Mouse (Mus musculus) limb, embryonic 14.5 days (tissue): ENCODE data around the gene Bcl2l12. TPM values are rescaled to one million over a fixed set of nuclear protein-coding genes. Genes with fewer than 3 reads are reported as not detected.
A peak's percentile ranks its signal among the peaks of the same experiment; 100 is the strongest.

ENCODE experiments used
- ATAC-seq: fragments of 200-750 bp; cut with Nextera tagmentation; 2 replicates; pipeline ENCODE4 v1.8.0; 2017; ENCODE audit warnings: low read depth, moderate number of reproducible peaks, moderate TSS enrichment; ENCODE audit not compliant: low FRiP score
- DNase-seq: peaks from one replicate; pipeline ENCODE4 v3.0.0-alpha.2; 2015; ENCODE audit warnings: low spot score
- H3K27ac ChIP-seq: fragments of 300-500 bp; sonication (generic); replicated peaks from 2 replicates; pipeline ENCODE4 v1.5.1; 2014; ENCODE audit warnings: low read depth, mild to moderate bottlenecking, low read length, moderate library complexity, mixed read lengths
- H3K27me3 ChIP-seq: fragments of 300-500 bp; sonication (generic); 2 replicates; pipeline ENCODE4 v1.6.1; 2014; ENCODE audit warnings: low read length, mixed read lengths; ENCODE audit not compliant: control insufficient read depth, insufficient read depth
- H3K36me3 ChIP-seq: fragments of 300-500 bp; sonication (generic); 2 replicates; pipeline ENCODE4 v1.6.1; 2014; ENCODE audit warnings: mild to moderate bottlenecking, low read length, moderate library complexity, mixed read lengths; ENCODE audit not compliant: control insufficient read depth, insufficient read depth
- H3K4me1 ChIP-seq: fragments of 300-500 bp; sonication (generic); 2 replicates; pipeline ENCODE4 v1.6.1; 2014; ENCODE audit warnings: antibody characterized with exemption, low read length, mixed read lengths; ENCODE audit not compliant: control insufficient read depth, insufficient read depth
- H3K4me2 ChIP-seq: fragments of 300-500 bp; sonication (generic); replicated peaks from 2 replicates; pipeline ENCODE4 v1.6.1; 2014; ENCODE audit warnings: low read depth, mild to moderate bottlenecking, low read length, moderate library complexity; ENCODE audit not compliant: severe bottlenecking
- H3K4me3 ChIP-seq: fragments of 300-500 bp; sonication (generic); replicated peaks from 2 replicates; pipeline ENCODE4 v1.5.1; 2014; ENCODE audit warnings: low read length
- H3K9ac ChIP-seq: fragments of 300-500 bp; sonication (generic); 2 replicates; pipeline ENCODE4 v1.6.1; 2014; ENCODE audit warnings: mild to moderate bottlenecking, low read depth, low read length, moderate library complexity; ENCODE audit not compliant: severe bottlenecking
- H3K9me3 ChIP-seq: fragments of 300-500 bp; sonication (generic); 2 replicates; pipeline ENCODE4 v1.6.1; 2016; ENCODE audit warnings: low read length; ENCODE audit not compliant: control insufficient read depth
- POLR2A ChIP-seq: fragments of 200-500 bp; IDR thresholded peaks from 2 replicates; pipeline ENCODE4 v1.8.0; 2012; ENCODE audit warnings: inconsistent platforms, mild to moderate bottlenecking, moderate library complexity, borderline replicate concordance; ENCODE audit not compliant: insufficient read depth, insufficient read length; ENCODE audit errors: extremely low read depth
- WGBS: fragments of 180-500 bp; shearing (Covaris S2); extraction: QIAGEN DNeasy Blood & Tissue Kit; methylation state at CpG from one replicate; pipeline ENCODE4 v1.1.7; 2014; 5-methylcytosine and 5-hydroxymethylcytosine counted together
- microRNA-seq: library from miRNA; unstranded; fragments of <30 nt; microRNA quantifications from one replicate; pipeline ENCODE4, GENCODE M21; 2016
- polyA plus RNA-seq, 2 experiments: library from polyadenylated mRNA; depleted of rRNA in 1 of 2; stranded (reverse) in 1 of 2; unstranded in 1 of 2; fragments of >200 nt; fragmentation: Nextera tagmentation in 1 of 2; extraction: Ambion mirVana in 1 of 2; gene quantifications; 2 replicates each; pipeline versions ENCODE4 v1.2.1 to v1.2.3; 2012 to 2014

Bcl2l12 gene
- polyA plus RNA-seq, 2 experiments: 54.9 to 81.3 TPM

DNA sequence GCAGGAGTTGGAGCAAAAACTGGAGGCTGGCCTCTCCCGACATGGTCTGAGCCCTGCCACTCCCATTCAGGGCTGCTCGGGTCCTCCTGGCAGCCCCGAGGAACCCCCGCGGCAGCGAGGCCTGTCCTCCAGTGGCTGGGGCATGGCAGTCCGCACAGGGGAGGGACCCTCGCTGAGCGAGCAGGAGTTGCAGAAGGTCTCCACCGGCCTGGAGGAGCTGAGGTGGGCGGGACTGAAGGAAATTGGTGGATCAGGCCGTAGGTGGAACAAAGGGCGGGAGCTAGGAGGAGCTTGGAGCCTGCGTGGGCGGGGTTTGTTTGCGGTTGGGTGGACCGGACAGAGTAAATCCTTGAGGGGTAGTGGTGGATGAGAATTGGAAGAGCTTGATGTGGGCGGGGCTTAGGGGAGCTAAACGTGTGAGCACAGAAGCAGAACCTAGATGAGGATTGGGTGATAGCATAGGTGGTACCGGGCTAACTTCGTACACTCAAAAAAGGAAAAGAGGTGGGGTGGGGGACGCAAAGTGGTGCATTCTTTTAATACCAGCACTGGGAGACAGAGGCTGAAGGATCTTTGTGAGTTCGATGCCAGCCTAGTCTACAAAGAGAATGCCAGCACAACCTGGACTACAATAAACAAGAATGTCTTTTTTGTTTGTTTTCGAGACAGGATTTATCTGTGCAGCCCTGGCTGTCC is 45.8 kb downstream of the Bcl2l12 start:
- no peaks in the 10 kb centered on the region for H3K36me3 ChIP-seq
- peak overlapping the region; percentile 51 for H3K4me3 ChIP-seq
- TF ChIP-seq POLR2A: peak; percentile 42; the same call in 1 of the 2 replicates
- peaks cover 17% of the 10 kb centered on the region; the same call in 1 of the 2 replicates for H3K27me3 ChIP-seq
- WGBS: 6% methylated on average over 24 of the region's 24 CpGs
- DNase-seq (peak; percentile 96), ATAC-seq (peak; percentile 93)
- H3K9me3 ChIP-seq: no peaks in the 10 kb centered on the region
- peak overlapping the region; percentile 90 for H3K4me2 ChIP-seq
- H3K4me1 ChIP-seq: peaks cover 4% of the 10 kb centered on the region
- H3K9ac ChIP-seq: peak overlapping the region; percentile 55
- H3K27ac ChIP-seq: no peak overlapping the region

DNA sequence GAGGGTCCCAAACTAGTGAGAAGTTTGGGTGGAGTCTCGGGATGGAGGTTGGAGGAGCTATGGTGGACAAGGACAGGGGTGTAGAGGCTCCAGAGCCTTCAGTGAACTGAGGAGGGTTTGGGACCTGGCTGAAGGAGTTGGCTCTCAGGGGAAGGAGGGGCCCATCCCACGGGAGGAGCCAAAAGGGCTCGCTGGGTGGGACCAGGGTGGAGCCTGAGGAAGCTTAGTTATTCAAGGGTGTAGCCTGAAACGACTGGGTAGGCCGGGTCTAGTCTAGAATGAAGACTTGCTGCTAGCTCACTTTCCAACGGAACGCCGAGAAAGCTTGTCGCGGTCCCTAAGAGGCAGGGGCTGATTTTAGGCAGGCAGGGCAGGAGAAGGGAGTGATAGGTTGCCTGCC is 46.6 kb downstream of the Bcl2l12 start:
- Histone ChIP-seq H3K27ac (no peak overlapping the region), H3K9ac (peak overlapping the region; percentile 55), H3K9me3 (no peaks in the 10 kb centered on the region), H3K36me3 (no peaks in the 10 kb centered on the region), H3K4me2 (peak overlapping the region; percentile 90), H3K4me3 (peak overlapping the region; percentile 51), H3K4me1 (peaks cover 4% of the 10 kb centered on the region), H3K27me3 (peaks cover 17% of the 10 kb centered on the region; the same call in 1 of the 2 replicates)
- DNase-seq (peak; percentile 66), ATAC-seq (0 out of 2 replicates have a peak, but pooled peaks have one; percentile 36)
- 6% methylated on average over 10 of the region's 10 CpGs for WGBS
- no peak for TF ChIP-seq POLR2A

DNA sequence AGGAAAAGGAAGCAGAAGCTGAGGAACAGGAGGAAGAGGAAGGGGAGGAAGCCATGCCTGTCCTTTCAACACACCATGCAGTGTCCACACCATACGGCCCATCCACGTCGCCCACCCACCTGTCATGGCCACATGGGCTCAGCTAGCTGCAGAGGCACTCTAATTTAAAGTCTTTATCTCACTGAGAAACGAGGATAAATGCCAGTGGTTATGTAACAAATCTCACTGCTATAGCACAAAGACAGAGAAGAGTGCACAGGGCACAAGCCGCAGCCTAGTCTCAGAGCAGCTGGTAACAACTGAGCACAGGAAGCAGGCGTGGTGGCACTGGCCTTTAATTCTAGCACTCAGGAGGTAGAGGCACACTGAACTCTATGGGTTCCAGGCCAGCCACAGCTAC is 48.6 kb downstream of the Bcl2l12 start:
- 66% methylated on average over 6 of the region's 6 CpGs for WGBS
- no peaks in the 10 kb centered on the region for H3K9me3 ChIP-seq
- no peak for ATAC-seq
- no peak overlapping the region for H3K9ac ChIP-seq
- peaks cover 4% of the 10 kb centered on the region for H3K4me1 ChIP-seq
- H3K27me3 ChIP-seq: peaks cover 17% of the 10 kb centered on the region; the same call in 1 of the 2 replicates
- H3K4me3 ChIP-seq: no peak overlapping the region
- no peaks in the 10 kb centered on the region for H3K36me3 ChIP-seq
- no peak for TF ChIP-seq POLR2A
- H3K4me2 ChIP-seq: no peak overlapping the region
- H3K27ac ChIP-seq: no peak overlapping the region
- DNase-seq: no peak

DNA sequence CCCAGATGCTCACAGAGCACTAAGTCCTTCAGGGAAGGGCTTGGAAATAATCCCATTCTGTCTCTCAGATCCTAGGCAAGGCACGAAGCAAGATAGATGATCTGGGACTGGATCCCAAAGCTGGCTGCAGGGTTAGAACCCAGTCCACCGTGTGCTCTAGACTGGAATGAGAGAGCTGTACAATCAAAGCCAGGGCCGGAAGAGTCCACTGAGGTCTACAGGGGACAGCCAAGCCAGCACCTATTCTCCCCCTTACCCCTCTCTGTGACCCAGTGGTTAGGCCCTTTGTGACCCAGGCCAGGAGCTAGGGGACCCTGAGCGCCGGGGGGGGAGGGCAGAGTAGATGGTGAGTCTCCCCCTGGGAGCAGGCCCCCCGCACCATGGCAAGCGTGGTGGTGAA is 55.6 kb downstream of the Bcl2l12 start, which contains the start of gene Tsks:
Gene Tsks (plus strand): TSS at position 301 of the 400 bp plus-strand sequence.
- ATAC-seq: no peak
- Histone ChIP-seq H3K9ac (no peak within 1 kb of the TSS), H3K27ac (no peak within 1 kb of the TSS), H3K4me1 (no peaks in the 10 kb centered on the region), H3K27me3 (no peaks in the 10 kb centered on the region), H3K4me3 (no peak within 1 kb of the TSS), H3K4me2 (no peak within 1 kb of the TSS), H3K36me3 (no peaks in the 10 kb centered on the region), H3K9me3 (no peaks in the 10 kb centered on the region)
- WGBS: 76% methylated on average over 7 of the region's 7 CpGs
- DNase-seq: no peak
- TF ChIP-seq POLR2A: no peak

Small RNAs within 50 kb of the gene (microRNA-seq; reads per million reads assigned to microRNA genes)
- 0.69 reads per million for gene Mir7054

Other genes starting within 250 kb of the Bcl2l12 start
Only the 30 nearest of the 36 such genes appear.
- 92.5 and 133 TPM in 2 replicates for gene Nup62, start 182.6 kb downstream of the Bcl2l12 start, polyA plus RNA-seq (2012; rRNA removed)
- gene Nup62, start 182.6 kb downstream of the Bcl2l12 start, polyA plus RNA-seq (2014; fragmentation: Nextera tagmentation; extraction: Ambion mirVana): 53.0 and 53.9 TPM in 2 replicates
- gene Il4i1, start 182.3 kb downstream of the Bcl2l12 start, polyA plus RNA-seq (2012; rRNA removed): 0.87 and 1.0 TPM in 2 replicates
- 1.6 and 2.5 TPM in 2 replicates for gene Il4i1, start 182.3 kb downstream of the Bcl2l12 start, polyA plus RNA-seq (2014; fragmentation: Nextera tagmentation; extraction: Ambion mirVana)
- gene Atf5, start 182.1 kb downstream of the Bcl2l12 start, polyA plus RNA-seq (2012; rRNA removed): 47.9 and 69.8 TPM in 2 replicates
- gene Atf5, start 182.1 kb downstream of the Bcl2l12 start, polyA plus RNA-seq (2014; fragmentation: Nextera tagmentation; extraction: Ambion mirVana): 3.1 and 3.7 TPM in 2 replicates
- 179 and 270 TPM in 2 replicates for gene Akt1s1, start 149.7 kb downstream of the Bcl2l12 start, polyA plus RNA-seq (2012; rRNA removed)
- gene Akt1s1, start 149.7 kb downstream of the Bcl2l12 start, polyA plus RNA-seq (2014; fragmentation: Nextera tagmentation; extraction: Ambion mirVana): 66.1 and 70.5 TPM in 2 replicates
- 86.0 and 103 TPM in 2 replicates for gene Tbc1d17, start 149.6 kb downstream of the Bcl2l12 start, polyA plus RNA-seq (2012; rRNA removed)
- 76.0 and 81.7 TPM in 2 replicates for gene Tbc1d17, start 149.6 kb downstream of the Bcl2l12 start, polyA plus RNA-seq (2014; fragmentation: Nextera tagmentation; extraction: Ambion mirVana)
- 28.7 and 32.0 TPM in 2 replicates for gene Pnkp, start 141.6 kb downstream of the Bcl2l12 start, polyA plus RNA-seq (2012; rRNA removed)
- gene Pnkp, start 141.6 kb downstream of the Bcl2l12 start, polyA plus RNA-seq (2014; fragmentation: Nextera tagmentation; extraction: Ambion mirVana): 23.8 and 26.6 TPM in 2 replicates
- gene Ptov1, start 128.9 kb downstream of the Bcl2l12 start, polyA plus RNA-seq (2012; rRNA removed): 751 and 1,065 TPM in 2 replicates
- gene Ptov1, start 128.9 kb downstream of the Bcl2l12 start, polyA plus RNA-seq (2014; fragmentation: Nextera tagmentation; extraction: Ambion mirVana): 471 and 513 TPM in 2 replicates
- 142 and 181 TPM in 2 replicates for gene Med25, start 106.0 kb downstream of the Bcl2l12 start, polyA plus RNA-seq (2012; rRNA removed)
- gene Med25, start 106.0 kb downstream of the Bcl2l12 start, polyA plus RNA-seq (2014; fragmentation: Nextera tagmentation; extraction: Ambion mirVana): 69.1 and 73.5 TPM in 2 replicates
- gene Fuz, start 102.6 kb downstream of the Bcl2l12 start, polyA plus RNA-seq (2012; rRNA removed): 48.7 and 72.6 TPM in 2 replicates
- gene Fuz, start 102.6 kb downstream of the Bcl2l12 start, polyA plus RNA-seq (2014; fragmentation: Nextera tagmentation; extraction: Ambion mirVana): 21.7 and 25.0 TPM in 2 replicates
- gene Ap2a1, start 69.2 kb downstream of the Bcl2l12 start, polyA plus RNA-seq (2012; rRNA removed): 113 and 141 TPM in 2 replicates
- 72.2 and 75.7 TPM in 2 replicates for gene Ap2a1, start 69.2 kb downstream of the Bcl2l12 start, polyA plus RNA-seq (2014; fragmentation: Nextera tagmentation; extraction: Ambion mirVana)
- gene Tsks, start 55.5 kb downstream of the Bcl2l12 start, polyA plus RNA-seq (2012; rRNA removed): 0.05 TPM in 1 of 2 replicates, not detected in the other
- 0.14 TPM in 1 of 2 replicates, not detected in the other for gene Tsks, start 55.5 kb downstream of the Bcl2l12 start, polyA plus RNA-seq (2014; fragmentation: Nextera tagmentation; extraction: Ambion mirVana)
- 78.9 and 115 TPM in 2 replicates for gene Cpt1c, start 23.9 kb downstream of the Bcl2l12 start, polyA plus RNA-seq (2012; rRNA removed)
- gene Cpt1c, start 23.9 kb downstream of the Bcl2l12 start, polyA plus RNA-seq (2014; fragmentation: Nextera tagmentation; extraction: Ambion mirVana): 26.3 and 33.6 TPM in 2 replicates
- gene Prmt1, start 12.1 kb downstream of the Bcl2l12 start, polyA plus RNA-seq (2012; rRNA removed): 607 and 720 TPM in 2 replicates
- gene Prmt1, start 12.1 kb downstream of the Bcl2l12 start, polyA plus RNA-seq (2014; fragmentation: Nextera tagmentation; extraction: Ambion mirVana): 166 and 187 TPM in 2 replicates
- gene Irf3, start 1.1 kb downstream of the Bcl2l12 start, polyA plus RNA-seq (2012; rRNA removed): 142 and 168 TPM in 2 replicates
- gene Irf3, start 1.1 kb downstream of the Bcl2l12 start, polyA plus RNA-seq (2014; fragmentation: Nextera tagmentation; extraction: Ambion mirVana): 92.5 and 92.7 TPM in 2 replicates
- 114 and 135 TPM in 2 replicates for gene Scaf1, start 17.7 kb upstream of the Bcl2l12 start, polyA plus RNA-seq (2012; rRNA removed)
- gene Scaf1, start 17.7 kb upstream of the Bcl2l12 start, polyA plus RNA-seq (2014; fragmentation: Nextera tagmentation; extraction: Ambion mirVana): 50.7 and 58.3 TPM in 2 replicates
- gene Rras, start 19.2 kb upstream of the Bcl2l12 start, polyA plus RNA-seq (2012; rRNA removed): 53.8 and 60.9 TPM in 2 replicates
- gene Rras, start 19.2 kb upstream of the Bcl2l12 start, polyA plus RNA-seq (2014; fragmentation: Nextera tagmentation; extraction: Ambion mirVana): 42.8 and 43.7 TPM in 2 replicates
- 25.2 and 26.8 TPM in 2 replicates for gene Prr12, start 54.2 kb upstream of the Bcl2l12 start, polyA plus RNA-seq (2012; rRNA removed)
- 16.0 and 19.6 TPM in 2 replicates for gene Prr12, start 54.2 kb upstream of the Bcl2l12 start, polyA plus RNA-seq (2014; fragmentation: Nextera tagmentation; extraction: Ambion mirVana)
- gene Nosip, start 63.7 kb upstream of the Bcl2l12 start, polyA plus RNA-seq (2012; rRNA removed): 82.7 and 86.8 TPM in 2 replicates
- gene Nosip, start 63.7 kb upstream of the Bcl2l12 start, polyA plus RNA-seq (2014; fragmentation: Nextera tagmentation; extraction: Ambion mirVana): 68.1 and 69.6 TPM in 2 replicates
- 50.4 and 54.1 TPM in 2 replicates for gene Prrg2, start 64.0 kb upstream of the Bcl2l12 start, polyA plus RNA-seq (2012; rRNA removed)
- gene Prrg2, start 64.0 kb upstream of the Bcl2l12 start, polyA plus RNA-seq (2014; fragmentation: Nextera tagmentation; extraction: Ambion mirVana): 18.6 and 21.4 TPM in 2 replicates
- 679 and 759 TPM in 2 replicates for gene Rcn3, start 93.5 kb upstream of the Bcl2l12 start, polyA plus RNA-seq (2012; rRNA removed)
- gene Rcn3, start 93.5 kb upstream of the Bcl2l12 start, polyA plus RNA-seq (2014; fragmentation: Nextera tagmentation; extraction: Ambion mirVana): 569 and 577 TPM in 2 replicates
- 56.1 and 64.6 TPM in 2 replicates for gene Fcgrt, start 105.1 kb upstream of the Bcl2l12 start, polyA plus RNA-seq (2012; rRNA removed)
- 88.4 and 89.0 TPM in 2 replicates for gene Fcgrt, start 105.1 kb upstream of the Bcl2l12 start, polyA plus RNA-seq (2014; fragmentation: Nextera tagmentation; extraction: Ambion mirVana)
- gene Rps11, start 125.7 kb upstream of the Bcl2l12 start, polyA plus RNA-seq (2012; rRNA removed): 563 and 814 TPM in 2 replicates
- 1,719 and 1,751 TPM in 2 replicates for gene Rps11, start 125.7 kb upstream of the Bcl2l12 start, polyA plus RNA-seq (2014; fragmentation: Nextera tagmentation; extraction: Ambion mirVana)
- 3,691 and 3,912 TPM in 2 replicates for gene Rpl13a, start 130.0 kb upstream of the Bcl2l12 start, polyA plus RNA-seq (2012; rRNA removed)
- gene Rpl13a, start 130.0 kb upstream of the Bcl2l12 start, polyA plus RNA-seq (2014; fragmentation: Nextera tagmentation; extraction: Ambion mirVana): 1,718 and 1,777 TPM in 2 replicates
- 0.31 TPM in 1 of 2 replicates, not detected in the other for gene Gm45713, start 137.5 kb upstream of the Bcl2l12 start, polyA plus RNA-seq (2012; rRNA removed)
- 0.39 and 1.4 TPM in 2 replicates for gene Gm45713, start 137.5 kb upstream of the Bcl2l12 start, polyA plus RNA-seq (2014; fragmentation: Nextera tagmentation; extraction: Ambion mirVana)
- gene Flt3l, start 137.7 kb upstream of the Bcl2l12 start, polyA plus RNA-seq (2012; rRNA removed): 12.4 and 18.6 TPM in 2 replicates
- gene Flt3l, start 137.7 kb upstream of the Bcl2l12 start, polyA plus RNA-seq (2014; fragmentation: Nextera tagmentation; extraction: Ambion mirVana): 2.2 and 3.3 TPM in 2 replicates
- 115 and 118 TPM in 2 replicates for gene Pih1d1, start 155.6 kb upstream of the Bcl2l12 start, polyA plus RNA-seq (2012; rRNA removed)
- 86.4 and 87.3 TPM in 2 replicates for gene Pih1d1, start 155.6 kb upstream of the Bcl2l12 start, polyA plus RNA-seq (2014; fragmentation: Nextera tagmentation; extraction: Ambion mirVana)
- 45.6 and 67.3 TPM in 2 replicates for gene Aldh16a1, start 155.9 kb upstream of the Bcl2l12 start, polyA plus RNA-seq (2012; rRNA removed)
- gene Aldh16a1, start 155.9 kb upstream of the Bcl2l12 start, polyA plus RNA-seq (2014; fragmentation: Nextera tagmentation; extraction: Ambion mirVana): 40.0 and 47.7 TPM in 2 replicates
- gene Slc17a7, start 165.2 kb upstream of the Bcl2l12 start, polyA plus RNA-seq (2012; rRNA removed): 0.40 and 0.58 TPM in 2 replicates
- gene Slc17a7, start 165.2 kb upstream of the Bcl2l12 start, polyA plus RNA-seq (2014; fragmentation: Nextera tagmentation; extraction: Ambion mirVana): 0.17 and 0.18 TPM in 2 replicates
- 0.09 and 0.27 TPM in 2 replicates for gene Gfy, start 180.9 kb upstream of the Bcl2l12 start, polyA plus RNA-seq (2012; rRNA removed)
- not detected in 2 replicates for gene Gfy, start 180.9 kb upstream of the Bcl2l12 start, polyA plus RNA-seq (2014; fragmentation: Nextera tagmentation; extraction: Ambion mirVana)
- not detected in 2 replicates for gene Pth2, start 182.3 kb upstream of the Bcl2l12 start, polyA plus RNA-seq (2012; rRNA removed)
- gene Pth2, start 182.3 kb upstream of the Bcl2l12 start, polyA plus RNA-seq (2014; fragmentation: Nextera tagmentation; extraction: Ambion mirVana): not detected in 2 replicates